Mouse (Mus musculus) forebrain, embryonic 14.5 days (tissue): Measurements from ENCODE around the gene Cep104. TPM values are rescaled to one million over a fixed set of nuclear protein-coding genes. Genes with fewer than 3 reads are reported as not detected.

Source experiments
- ATAC-seq: fragments of 200-750 bp; cut with Nextera tagmentation; 2 replicates; pipeline ENCODE4 v1.8.0; 2017; ENCODE audit warnings: mild to moderate bottlenecking, moderate library complexity
- DNase-seq: peaks from one replicate; pipeline ENCODE4 v3.0.0-alpha.2; 2015; ENCODE audit warnings: low spot score
- H3K27ac ChIP-seq: fragments of 300-500 bp; sonication (generic); 2 replicates; pipeline ENCODE4 v1.5.1; 2014; ENCODE audit warnings: low read depth, mild to moderate bottlenecking, control low read depth, low read length, moderate library complexity
- H3K27me3 ChIP-seq: fragments of 300-500 bp; sonication (generic); replicated peaks from 2 replicates; pipeline ENCODE4 v1.6.1; 2014; ENCODE audit warnings: low read length, control low read depth, mixed read lengths; ENCODE audit not compliant: control insufficient read depth, insufficient read depth
- H3K36me3 ChIP-seq: fragments of 300-500 bp; sonication (generic); 2 replicates; pipeline ENCODE4 v1.6.1; 2014; ENCODE audit warnings: low read length, control low read depth; ENCODE audit not compliant: control insufficient read depth, insufficient read depth
- H3K4me1 ChIP-seq: fragments of 300-500 bp; sonication (generic); 2 replicates; pipeline ENCODE4 v1.6.1; 2014; ENCODE audit warnings: antibody characterized with exemption, low read length, control low read depth; ENCODE audit not compliant: control insufficient read depth, insufficient read depth
- H3K4me2 ChIP-seq: fragments of 300-500 bp; sonication (generic); 2 replicates; pipeline ENCODE4 v1.6.1; 2014; ENCODE audit warnings: mild to moderate bottlenecking, control low read depth, low read length
- H3K4me3 ChIP-seq: fragments of 300-500 bp; sonication (generic); 2 replicates; pipeline ENCODE4 v1.5.1; 2014; ENCODE audit warnings: low read depth, low read length, control low read depth
- H3K9ac ChIP-seq: fragments of 300-500 bp; sonication (generic); 2 replicates; pipeline ENCODE4 v1.6.1; 2014; ENCODE audit warnings: mild to moderate bottlenecking, low read length, control low read depth, moderate library complexity
- H3K9me3 ChIP-seq: fragments of 300-500 bp; sonication (generic); replicated peaks from 2 replicates; pipeline ENCODE4 v1.6.1; 2016; ENCODE audit warnings: low read length, control low read depth, mixed read lengths; ENCODE audit not compliant: control insufficient read depth
- WGBS: fragments of 180-500 bp; shearing (Covaris S2); extraction: QIAGEN DNeasy Blood & Tissue Kit; methylation state at CpG from one replicate; pipeline ENCODE4 v1.1.7; 2014; 5-methylcytosine and 5-hydroxymethylcytosine counted together
- polyA plus RNA-seq: library from polyadenylated mRNA; unstranded; fragments of >200 nt; fragmentation: Nextera tagmentation; extraction: Ambion mirVana; gene quantifications from 2 replicates; pipeline ENCODE4 v1.2.1, GENCODE M21; 2014

The Cep104 gene
- polyA plus RNA-seq, 1 experiment from 2014 or later: 13.2 TPM

DNA sequence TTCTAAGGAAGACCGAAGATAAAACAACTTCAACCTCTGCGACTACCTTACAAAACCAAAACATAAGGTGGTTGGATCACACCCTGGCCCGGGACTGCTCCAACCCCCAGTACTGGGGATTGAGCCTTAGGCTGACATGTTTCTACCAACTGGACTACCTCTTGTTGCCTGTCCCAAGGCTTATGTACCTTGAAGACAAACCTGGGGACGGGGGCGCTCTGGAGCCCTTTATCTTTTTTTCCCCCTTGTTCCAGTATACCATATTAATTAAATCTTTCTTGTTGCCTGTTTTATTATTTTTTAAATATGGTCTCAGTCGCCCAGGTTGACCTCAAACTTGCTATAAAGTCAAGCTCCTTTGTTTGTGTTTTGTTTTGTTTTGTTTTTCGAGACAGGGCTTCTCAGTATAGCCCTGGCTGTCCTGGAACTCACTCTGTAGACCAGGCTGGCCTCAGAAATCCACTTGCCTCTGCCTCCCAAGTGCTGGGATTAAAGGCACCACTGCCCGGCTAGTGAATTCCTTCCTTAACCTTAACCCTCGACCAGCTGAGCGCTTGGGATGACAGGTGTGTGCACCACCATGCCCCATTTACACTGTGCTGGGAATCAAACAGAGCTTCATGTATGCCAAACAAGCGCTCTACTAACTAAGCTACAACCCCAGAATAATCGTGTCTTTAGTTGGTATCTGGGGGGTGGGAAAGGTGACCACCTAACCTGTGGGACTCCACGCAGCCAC is 36.1 kb downstream of the Cep104 start:
- Histone ChIP-seq H3K27ac (0 out of 2 replicates have a peak overlapping the region, but pooled peaks have one; percentile 17), H3K4me3 (peak overlapping the region; percentile 98), H3K9me3 (no peaks in the 10 kb centered on the region), H3K27me3 (no peaks in the 10 kb centered on the region), H3K9ac (peak overlapping the region; percentile 93), H3K36me3 (peaks cover 35% of the 10 kb centered on the region), H3K4me1 (peaks cover 11% of the 10 kb centered on the region), H3K4me2 (peak overlapping the region; percentile 99)
- WGBS: 28% methylated on average over 13 of the region's 13 CpGs
- ATAC-seq (peak; percentile 60; the same call in 1 of the 2 replicates), DNase-seq (no peak)

- Histone ChIP-seq H3K4me2 (peak within 1 kb of the TSS; percentile 99), H3K36me3 (peaks cover 35% of the 10 kb centered on the region), H3K27me3 (no peaks in the 10 kb centered on the region), H3K9me3 (no peaks in the 10 kb centered on the region), H3K4me1 (peaks cover 11% of the 10 kb centered on the region), H3K9ac (peak within 1 kb of the TSS; percentile 93), H3K4me3 (peak within 1 kb of the TSS; percentile 98), H3K27ac (0 out of 2 replicates have a peak within 1 kb of the TSS, but pooled peaks have one; percentile 17)
- 2% methylated on average over 51 of the region's 59 CpGs for WGBS
- DNase-seq: peak; percentile 92
- peak; percentile 95 for ATAC-seq
Measured at GRCm38 (mm10) chr4:154011646-154012089, 36.7 kb downstream of the Cep104 start, which contains the start of gene Lrrc47. Gene Lrrc47, plus strand, starts transcription at chr4:154011731.

DNA sequence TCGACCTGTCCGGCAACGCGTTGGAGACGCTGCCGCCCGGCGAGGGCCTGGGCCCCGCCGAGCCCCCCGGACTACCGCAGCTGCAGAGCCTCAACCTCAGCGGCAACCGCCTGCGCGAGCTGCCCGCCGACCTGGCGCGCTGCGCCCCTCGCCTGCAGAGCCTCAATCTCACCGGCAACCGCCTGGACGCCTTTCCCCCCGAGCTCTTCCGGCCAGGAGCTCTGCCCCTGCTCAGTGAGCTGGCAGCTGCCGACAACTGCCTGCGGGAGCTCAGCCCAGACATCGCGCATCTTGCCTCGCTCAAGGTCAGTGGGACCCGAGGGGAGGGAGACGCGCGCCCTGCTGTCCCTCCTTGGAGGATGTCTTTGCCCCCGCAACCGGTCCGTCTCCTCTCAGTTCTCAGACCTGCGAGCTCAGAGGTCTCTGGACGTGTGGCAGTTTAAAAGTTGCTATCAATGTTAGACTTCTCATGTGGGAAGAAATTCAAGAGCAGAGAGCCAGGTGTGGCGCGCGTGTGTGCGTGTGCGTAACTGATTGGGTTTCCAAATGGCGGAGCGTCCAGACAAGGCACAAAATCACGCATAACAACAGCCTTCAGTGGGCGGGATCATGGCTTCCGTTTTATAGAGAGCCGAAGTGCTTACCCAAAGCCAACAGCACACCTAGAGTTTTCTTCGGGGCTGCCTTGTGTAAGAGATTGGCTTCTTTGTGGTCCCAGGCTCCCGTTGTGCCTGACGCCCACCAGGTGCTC is 37.3 kb downstream of the Cep104 start:
- H3K4me1 ChIP-seq: peaks cover 11% of the 10 kb centered on the region
- H3K27ac ChIP-seq: 0 out of 2 replicates have a peak overlapping the region, but pooled peaks have one; percentile 17
- peak overlapping the region; percentile 98 for H3K4me3 ChIP-seq
- no peaks in the 10 kb centered on the region for H3K9me3 ChIP-seq
- ATAC-seq: 0 out of 2 replicates have a peak, but pooled peaks have one; percentile 1
- peak overlapping the region; percentile 93 for H3K9ac ChIP-seq
- peaks cover 35% of the 10 kb centered on the region for H3K36me3 ChIP-seq
- 3% methylated on average over 54 of the region's 55 CpGs for WGBS
- no peak for DNase-seq
- H3K4me2 ChIP-seq: peak overlapping the region; percentile 99
- H3K27me3 ChIP-seq: no peaks in the 10 kb centered on the region

DNA sequence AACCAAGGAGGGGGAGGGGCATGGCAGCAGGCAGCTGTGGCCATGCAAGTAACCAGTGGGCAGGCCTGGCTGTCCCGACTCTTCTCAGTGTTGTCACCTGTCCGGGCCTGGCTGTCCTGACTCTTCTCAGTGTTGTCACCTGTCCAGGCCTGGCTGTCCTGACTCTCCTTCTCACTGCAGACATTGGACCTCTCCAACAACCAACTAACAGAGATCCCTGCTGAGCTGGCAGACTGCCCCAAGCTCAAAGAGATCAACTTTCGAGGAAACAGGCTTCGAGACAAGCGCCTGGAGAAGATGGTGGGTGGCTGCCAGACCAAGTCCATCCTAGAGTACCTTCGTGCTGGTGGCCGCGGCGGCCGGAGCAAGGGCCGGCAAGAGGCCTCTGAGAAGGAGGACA is 40.5 kb downstream of the Cep104 start:
- WGBS: 92% methylated on average over 10 of the region's 11 CpGs
- ATAC-seq: no peak
- no peak overlapping the region for H3K27ac ChIP-seq
- H3K4me2 ChIP-seq: no peak overlapping the region
- peaks cover 11% of the 10 kb centered on the region for H3K4me1 ChIP-seq
- peaks cover 59% of the 10 kb centered on the region for H3K36me3 ChIP-seq
- no peak overlapping the region for H3K4me3 ChIP-seq
- H3K9ac ChIP-seq: no peak overlapping the region
- H3K27me3 ChIP-seq: no peaks in the 10 kb centered on the region
- H3K9me3 ChIP-seq: no peaks in the 10 kb centered on the region
- DNase-seq: no peak

- H3K9me3 ChIP-seq: no peaks in the 10 kb centered on the region
- no peak overlapping the region for H3K4me2 ChIP-seq
- H3K4me1 ChIP-seq: no peaks in the 10 kb centered on the region
- no peak overlapping the region for H3K4me3 ChIP-seq
- 69% methylated on average over 7 of the region's 7 CpGs for WGBS
- H3K27ac ChIP-seq: no peak overlapping the region
- DNase-seq (no peak), ATAC-seq (no peak)
- H3K36me3 ChIP-seq: peaks cover 77% of the 10 kb centered on the region
- H3K27me3 ChIP-seq: no peaks in the 10 kb centered on the region
- no peak overlapping the region for H3K9ac ChIP-seq
Measured at GRCm38 (mm10) chr4:154019571-154019970, 44.6 kb downstream of the Cep104 start.

DNA sequence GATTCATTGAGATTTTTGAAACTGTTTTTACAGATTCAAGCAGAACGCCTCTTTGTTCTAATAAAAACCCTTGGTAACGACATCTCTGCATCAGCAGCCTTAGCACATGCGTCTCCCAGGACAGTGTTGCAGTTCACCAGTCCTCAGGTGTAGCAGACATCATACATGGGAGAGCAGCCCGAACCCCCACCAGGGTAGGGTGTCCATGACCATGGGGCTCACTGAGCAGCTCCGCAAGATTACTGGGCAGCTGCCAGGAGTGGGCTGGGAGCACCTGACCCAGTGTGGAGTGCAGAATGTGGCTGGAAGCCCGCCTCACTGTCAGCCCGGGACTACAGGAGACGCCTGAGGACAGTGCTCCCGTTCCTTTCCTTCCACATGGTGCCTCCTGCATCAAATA is 46.4 kb downstream of the Cep104 start:
- Histone ChIP-seq H3K4me2 (no peak overlapping the region), H3K9me3 (no peaks in the 10 kb centered on the region), H3K36me3 (peaks cover 59% of the 10 kb centered on the region), H3K27ac (no peak overlapping the region), H3K4me1 (no peaks in the 10 kb centered on the region), H3K27me3 (peaks cover 7% of the 10 kb centered on the region; the same call in 1 of the 2 replicates), H3K9ac (no peak overlapping the region), H3K4me3 (no peak overlapping the region)
- ATAC-seq (no peak), DNase-seq (no peak)
- 92% methylated on average over 9 of the region's 9 CpGs for WGBS

DNA sequence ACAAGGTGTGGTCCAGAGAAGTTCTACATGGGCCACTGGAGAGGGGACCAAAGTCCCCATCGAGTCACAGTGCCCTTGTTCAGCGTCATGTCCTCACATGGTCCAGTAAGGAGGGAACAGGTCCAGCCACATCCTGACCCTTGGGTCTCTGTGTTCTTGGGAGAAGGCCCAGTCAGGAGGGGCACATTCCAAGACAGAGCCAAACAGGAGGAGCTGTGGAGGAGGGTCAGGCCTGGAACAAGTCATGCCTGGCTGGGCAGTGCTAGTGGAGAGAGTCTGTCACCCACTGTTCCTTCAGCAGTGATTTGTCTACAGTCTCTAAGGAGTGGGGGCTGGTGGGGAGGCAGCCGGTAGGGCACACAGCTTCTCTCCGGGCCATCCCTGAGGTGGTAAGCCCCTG is 47.4 kb downstream of the Cep104 start:
- no peak overlapping the region for H3K27ac ChIP-seq
- DNase-seq (no peak), ATAC-seq (no peak)
- WGBS: 76% methylated on average over 4 of the region's 4 CpGs
- peaks cover 49% of the 10 kb centered on the region for H3K36me3 ChIP-seq
- H3K27me3 ChIP-seq: peaks cover 7% of the 10 kb centered on the region; the same call in 1 of the 2 replicates
- H3K4me2 ChIP-seq: no peak overlapping the region
- H3K9me3 ChIP-seq: no peaks in the 10 kb centered on the region
- no peak overlapping the region for H3K4me3 ChIP-seq
- no peak overlapping the region for H3K9ac ChIP-seq
- no peaks in the 10 kb centered on the region for H3K4me1 ChIP-seq

DNA sequence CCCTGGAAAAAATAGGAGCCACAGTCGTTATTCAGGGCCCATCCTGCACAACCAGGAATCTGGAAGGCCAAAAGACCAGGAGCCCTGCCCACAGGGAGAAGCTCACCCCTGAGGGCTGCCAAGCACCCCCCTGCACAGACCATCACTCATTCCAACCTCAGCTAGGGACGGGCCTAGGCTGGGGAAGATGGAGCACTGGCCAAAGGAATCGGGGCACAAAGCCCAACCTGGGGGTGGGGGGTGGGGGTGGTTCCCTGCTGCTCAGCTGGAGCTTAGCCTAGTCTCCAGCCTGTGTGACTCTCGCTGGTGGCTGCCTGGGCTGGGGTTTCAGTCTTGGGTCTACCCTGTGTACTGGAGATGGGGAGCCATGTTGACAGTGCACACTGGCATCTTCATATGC is 47.9 kb downstream of the Cep104 start:
- Histone ChIP-seq H3K9ac (no peak overlapping the region), H3K4me1 (no peaks in the 10 kb centered on the region), H3K9me3 (no peaks in the 10 kb centered on the region), H3K4me3 (no peak overlapping the region), H3K27me3 (peaks cover 7% of the 10 kb centered on the region; the same call in 1 of the 2 replicates), H3K36me3 (peaks cover 47% of the 10 kb centered on the region), H3K27ac (no peak overlapping the region), H3K4me2 (no peak overlapping the region)
- DNase-seq (no peak), ATAC-seq (no peak)
- WGBS: 28% methylated on average over 4 of the region's 4 CpGs
